Mouse (Mus musculus) midbrain, embryonic 16.5 days (tissue): ENCODE measurements around the gene Helz2. TPM values are rescaled to one million over a fixed set of nuclear protein-coding genes. Genes with fewer than 3 reads are reported as not detected.

ENCODE experiments used
- ATAC-seq: fragments of 200-750 bp; cut with Nextera tagmentation; 2 replicates; pipeline ENCODE4 v1.8.0; 2017; ENCODE audit warnings: moderate TSS enrichment
- H3K27ac ChIP-seq: fragments of 300-500 bp; sonication (generic); 2 replicates; pipeline ENCODE4 v1.5.1; 2014; ENCODE audit warnings: mild to moderate bottlenecking, low read length, mixed read lengths
- H3K27me3 ChIP-seq: fragments of 300-500 bp; sonication (generic); 2 replicates; pipeline ENCODE4 v1.6.1; 2014; ENCODE audit warnings: low read depth, low read length, mixed read lengths; ENCODE audit not compliant: control insufficient read depth, insufficient read depth
- H3K36me3 ChIP-seq: fragments of 300-500 bp; sonication (generic); 2 replicates; pipeline ENCODE4 v1.6.1; 2014; ENCODE audit warnings: mild to moderate bottlenecking, low read length, moderate library complexity, mixed read lengths; ENCODE audit not compliant: control insufficient read depth, insufficient read depth
- H3K4me1 ChIP-seq: fragments of 300-500 bp; sonication (generic); 2 replicates; pipeline ENCODE4 v1.6.1; 2014; ENCODE audit warnings: mild to moderate bottlenecking, low read length, mixed read lengths; ENCODE audit not compliant: control insufficient read depth, insufficient read depth
- H3K4me2 ChIP-seq: fragments of 300-500 bp; sonication (generic); 2 replicates; pipeline ENCODE4 v1.6.1; 2014; ENCODE audit warnings: mild to moderate bottlenecking, low read length, mixed read lengths
- H3K4me3 ChIP-seq: fragments of 300-500 bp; sonication (generic); 2 replicates; pipeline ENCODE4 v1.5.1; 2014; ENCODE audit warnings: low read depth, mild to moderate bottlenecking, low read length, moderate library complexity, mixed read lengths
- H3K9ac ChIP-seq: fragments of 300-500 bp; sonication (generic); 2 replicates; pipeline ENCODE4 v1.6.1; 2014; ENCODE audit warnings: low read depth, low read length, mixed read lengths
- H3K9me3 ChIP-seq: fragments of 300-500 bp; sonication (generic); replicated peaks from 2 replicates; pipeline ENCODE4 v1.6.1; 2014; ENCODE audit warnings: mild to moderate bottlenecking, low read length, mixed read lengths; ENCODE audit not compliant: control insufficient read depth, poor library complexity, severe bottlenecking
- WGBS: fragments of 180-500 bp; shearing (Covaris S2); extraction: QIAGEN DNeasy Blood & Tissue Kit; methylation state at CpG from one replicate; pipeline ENCODE4 v1.1.7; 2014; 5-methylcytosine and 5-hydroxymethylcytosine counted together
- polyA plus RNA-seq: library from polyadenylated mRNA; unstranded; fragments of >200 nt; fragmentation: Nextera tagmentation; extraction: Ambion mirVana; gene quantifications from 2 replicates; pipeline ENCODE4 v1.2.1, GENCODE M21; 2015

Gene Helz2
- polyA plus RNA-seq, 1 experiment from 2014 or later: 0.44 TPM

DNA sequence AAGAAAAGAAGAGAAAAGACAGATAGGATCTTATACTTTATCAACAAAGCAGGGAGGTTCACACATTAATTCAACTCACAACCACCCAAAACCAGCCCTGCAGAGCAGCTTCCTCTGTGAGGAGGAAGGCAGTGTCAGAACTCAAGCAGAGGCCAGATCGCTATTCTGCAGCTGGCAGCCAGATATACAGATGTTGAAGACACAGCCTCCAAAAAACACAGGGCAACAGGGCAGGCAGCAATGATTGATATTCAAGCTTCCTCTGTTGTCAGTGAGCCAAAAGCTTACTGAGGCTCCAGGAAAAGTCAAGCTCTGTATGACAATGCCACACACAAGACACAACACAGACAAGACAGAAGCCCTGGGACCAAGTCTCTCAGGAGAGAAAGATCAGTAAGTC, 34.9 kb upstream of the Helz2 start:
- Histone ChIP-seq H3K36me3 (peaks cover 4% of the 10 kb centered on the region; the same call in 1 of the 2 replicates), H3K27me3 (no peaks in the 10 kb centered on the region), H3K4me1 (no peaks in the 10 kb centered on the region), H3K9me3 (no peaks in the 10 kb centered on the region), H3K4me3 (no peak overlapping the region), H3K27ac (no peak overlapping the region), H3K4me2 (no peak overlapping the region), H3K9ac (no peak overlapping the region)
- no peak for ATAC-seq
- 100% methylated on average over 1 of the region's 1 CpGs for WGBS

DNA sequence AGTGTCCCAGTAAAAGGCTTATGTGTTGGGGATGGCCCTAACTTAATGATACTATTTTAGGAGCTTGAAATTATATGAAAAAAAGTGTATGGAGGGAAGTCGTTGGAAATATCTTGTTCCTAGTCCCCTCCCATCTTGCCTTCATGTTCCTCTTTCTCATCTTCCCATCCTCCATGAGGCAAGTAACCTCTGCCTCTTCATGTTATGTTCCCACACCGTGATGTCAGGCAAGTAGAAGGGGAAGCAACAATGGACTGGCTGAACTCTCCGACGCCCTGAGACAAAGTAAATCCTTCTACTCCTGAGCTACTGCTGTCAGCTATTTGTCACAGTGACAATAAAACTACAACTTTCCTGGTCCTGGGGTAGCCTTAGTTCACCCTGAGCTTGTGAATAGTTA, 32.8 kb upstream of the Helz2 start:
- Histone ChIP-seq H3K4me3 (no peak overlapping the region), H3K27ac (no peak overlapping the region), H3K4me2 (no peak overlapping the region), H3K9me3 (no peaks in the 10 kb centered on the region), H3K9ac (no peak overlapping the region), H3K27me3 (no peaks in the 10 kb centered on the region), H3K4me1 (no peaks in the 10 kb centered on the region), H3K36me3 (peaks cover 4% of the 10 kb centered on the region; the same call in 1 of the 2 replicates)
- ATAC-seq: no peak
- WGBS: 81% methylated on average over 4 of the region's 4 CpGs

DNA sequence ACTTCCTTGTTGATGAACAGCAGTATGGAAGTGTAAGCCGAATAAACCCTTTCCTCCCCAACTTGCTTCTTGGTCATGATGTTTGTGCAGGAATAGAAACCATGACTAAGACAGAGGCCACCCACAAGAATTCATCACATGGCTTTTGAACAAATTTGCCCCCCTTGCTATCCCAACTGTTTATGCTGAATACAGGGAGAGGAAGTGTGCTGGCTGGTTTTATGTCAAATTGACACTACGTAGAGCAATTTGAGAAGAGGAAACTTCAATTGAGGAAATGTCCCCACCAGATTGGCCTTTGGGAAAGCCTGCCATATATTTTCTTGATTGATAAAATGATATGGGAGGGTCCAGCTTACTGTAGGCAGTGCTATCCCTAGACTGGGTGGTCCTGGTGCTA, 32.0 kb upstream of the Helz2 start:
- Histone ChIP-seq H3K9ac (no peak overlapping the region), H3K36me3 (peaks cover 4% of the 10 kb centered on the region; the same call in 1 of the 2 replicates), H3K4me3 (no peak overlapping the region), H3K4me1 (no peaks in the 10 kb centered on the region), H3K4me2 (no peak overlapping the region), H3K9me3 (no peaks in the 10 kb centered on the region), H3K27ac (no peak overlapping the region), H3K27me3 (no peaks in the 10 kb centered on the region)
- WGBS: 100% methylated on average over 2 of the region's 2 CpGs
- no peak for ATAC-seq

DNA sequence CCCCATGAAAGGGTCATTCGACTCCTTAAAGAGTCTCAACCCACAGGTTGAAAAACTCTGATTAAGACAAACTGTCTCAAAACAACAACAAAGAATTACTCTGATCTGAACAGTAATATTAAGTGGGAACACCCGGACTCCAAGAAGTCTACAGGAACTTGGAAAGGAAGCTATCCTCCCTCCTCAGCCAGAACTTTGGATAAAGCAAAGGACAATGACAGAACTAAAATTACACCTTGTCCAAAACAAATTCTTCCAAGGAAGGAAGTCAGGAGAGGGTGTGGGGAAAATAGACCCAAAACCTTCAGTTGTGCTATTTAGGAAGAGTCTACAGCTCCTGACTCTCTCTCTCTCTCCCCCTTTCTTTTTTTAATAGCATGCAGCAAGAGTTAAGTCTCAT, 30.3 kb upstream of the Helz2 start:
- Histone ChIP-seq H3K4me1 (no peaks in the 10 kb centered on the region), H3K4me3 (no peak overlapping the region), H3K4me2 (no peak overlapping the region), H3K9me3 (no peaks in the 10 kb centered on the region), H3K27ac (no peak overlapping the region), H3K9ac (no peak overlapping the region), H3K27me3 (no peaks in the 10 kb centered on the region), H3K36me3 (peaks cover 4% of the 10 kb centered on the region; the same call in 1 of the 2 replicates)
- whole genome bisulfite sequencing: 97% methylated on average over 2 of the region's 2 CpGs
- no peak for ATAC-seq

DNA sequence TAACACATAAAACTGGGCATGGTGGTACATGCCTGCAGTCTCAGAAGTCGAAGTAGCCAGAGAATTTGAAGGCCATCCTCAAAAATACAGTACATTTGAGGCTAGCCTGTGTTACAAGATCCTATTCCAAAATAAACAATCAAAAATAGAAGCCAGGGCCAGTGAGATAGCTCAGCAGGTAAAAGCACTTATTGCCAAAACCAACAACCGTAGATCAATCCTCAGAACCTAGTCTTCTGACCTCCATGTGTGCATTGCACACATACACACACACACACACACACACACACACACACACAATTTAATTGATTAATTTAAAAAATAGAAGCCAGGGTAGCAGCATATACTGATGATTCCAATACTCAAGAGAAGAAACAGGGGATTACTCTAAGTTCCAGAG, 25.0 kb upstream of the Helz2 start:
- Histone ChIP-seq H3K4me2 (no peak overlapping the region), H3K4me3 (no peak overlapping the region), H3K9me3 (no peaks in the 10 kb centered on the region), H3K27me3 (no peaks in the 10 kb centered on the region), H3K9ac (no peak overlapping the region), H3K36me3 (peaks cover 25% of the 10 kb centered on the region), H3K4me1 (no peaks in the 10 kb centered on the region), H3K27ac (no peak overlapping the region)
- WGBS: 94% methylated on average over 2 of the region's 2 CpGs
- no peak for ATAC-seq

DNA sequence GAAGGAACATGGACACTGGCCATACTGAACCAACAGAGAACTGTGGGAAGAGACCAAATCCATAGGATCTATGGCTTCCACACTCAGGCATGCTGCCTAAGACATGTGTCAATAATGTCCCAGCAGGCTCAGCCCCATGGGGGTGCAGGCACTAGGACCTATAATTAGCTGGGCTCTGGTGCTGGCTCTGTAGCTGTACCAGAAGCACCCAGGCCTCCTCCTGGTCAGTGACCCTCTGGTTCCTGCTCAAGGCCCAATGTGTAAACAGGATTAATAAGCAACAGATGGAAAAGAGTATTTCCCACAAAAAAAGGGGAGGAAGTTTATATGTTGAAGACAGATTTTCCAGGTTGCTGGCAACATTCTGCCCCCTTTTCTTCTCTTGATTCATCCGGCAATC, 11.4 kb upstream of the Helz2 start:
- no peak for ATAC-seq
- Histone ChIP-seq H3K4me1 (no peaks in the 10 kb centered on the region), H3K4me3 (no peak overlapping the region), H3K27ac (no peak overlapping the region), H3K9ac (no peak overlapping the region), H3K27me3 (no peaks in the 10 kb centered on the region), H3K9me3 (no peaks in the 10 kb centered on the region), H3K36me3 (peaks cover 29% of the 10 kb centered on the region), H3K4me2 (no peak overlapping the region)
- 94% methylated on average over 1 of the region's 1 CpGs for WGBS

DNA sequence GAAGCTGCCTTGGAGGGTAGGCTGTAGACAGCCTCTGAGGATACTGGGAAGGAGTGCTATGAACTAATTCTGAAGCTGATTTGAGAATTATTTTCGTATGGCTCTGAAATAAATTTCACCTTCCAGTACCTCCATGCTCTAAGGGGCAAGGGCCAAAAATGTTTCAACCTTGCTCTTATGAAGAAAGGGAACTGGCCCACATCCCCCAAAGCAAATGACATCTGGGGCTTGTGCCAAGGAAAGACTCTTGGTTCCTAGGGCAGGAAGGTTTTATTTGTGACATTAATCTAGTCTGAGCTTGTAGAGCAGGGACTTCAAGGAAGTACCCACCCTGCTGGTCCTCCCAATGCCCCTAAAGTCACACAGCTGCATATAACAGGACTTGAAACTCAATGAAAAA, 10.0 kb upstream of the Helz2 start:
- H3K4me2 ChIP-seq: no peak overlapping the region
- peaks cover 22% of the 10 kb centered on the region for H3K36me3 ChIP-seq
- WGBS: 92% methylated on average over 1 of the region's 1 CpGs
- H3K9me3 ChIP-seq: no peaks in the 10 kb centered on the region
- H3K4me1 ChIP-seq: no peaks in the 10 kb centered on the region
- no peak for ATAC-seq
- H3K27ac ChIP-seq: no peak overlapping the region
- H3K9ac ChIP-seq: no peak overlapping the region
- H3K4me3 ChIP-seq: no peak overlapping the region
- no peaks in the 10 kb centered on the region for H3K27me3 ChIP-seq

DNA sequence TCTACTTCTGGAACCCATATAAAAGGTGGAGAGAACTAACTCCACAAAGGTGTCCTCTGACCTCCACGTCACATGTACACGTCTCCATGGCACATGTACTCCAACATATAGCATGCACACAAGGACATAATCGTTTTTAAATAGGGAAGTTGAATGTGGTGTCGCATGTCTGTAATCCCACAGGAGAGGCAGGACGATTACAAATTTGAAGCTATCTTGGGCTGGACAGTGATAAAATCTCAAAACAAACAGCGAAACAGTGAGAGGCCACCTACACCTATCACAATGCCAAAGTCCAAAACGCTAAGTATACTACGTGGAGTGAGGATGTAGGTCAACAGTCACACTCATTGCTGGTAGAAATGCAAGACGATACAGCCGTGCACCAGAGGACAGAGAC, 7.4 kb upstream of the Helz2 start:
- peaks cover 15% of the 10 kb centered on the region for H3K36me3 ChIP-seq
- H3K9ac ChIP-seq: no peak overlapping the region
- WGBS: 91% methylated on average over 10 of the region's 10 CpGs
- no peaks in the 10 kb centered on the region for H3K27me3 ChIP-seq
- H3K9me3 ChIP-seq: no peaks in the 10 kb centered on the region
- H3K4me3 ChIP-seq: no peak overlapping the region
- H3K27ac ChIP-seq: no peak overlapping the region
- no peak overlapping the region for H3K4me2 ChIP-seq
- no peak for ATAC-seq
- H3K4me1 ChIP-seq: no peaks in the 10 kb centered on the region

DNA sequence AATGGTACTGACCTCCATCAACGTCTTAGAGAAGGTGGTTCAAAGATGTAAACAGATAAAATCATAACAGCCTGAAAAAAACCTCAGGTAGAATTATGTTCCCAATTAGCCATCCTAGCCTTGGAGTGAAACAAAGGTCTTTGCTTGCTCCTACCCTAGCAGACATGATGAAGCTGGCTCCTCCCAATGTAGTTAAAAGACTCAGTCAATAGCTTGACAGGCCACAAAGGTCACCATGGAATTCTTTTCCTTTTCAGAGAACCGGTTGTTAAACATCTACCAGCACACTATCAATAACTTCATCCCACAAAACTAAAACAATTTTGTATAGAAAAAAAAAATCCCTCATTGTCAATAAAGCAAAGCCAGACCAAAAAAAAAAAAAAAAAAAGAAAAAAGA, 3.2 kb upstream of the Helz2 start:
- no peak overlapping the region for H3K4me3 ChIP-seq
- WGBS: 33% methylated on average over 2 of the region's 2 CpGs
- no peak overlapping the region for H3K4me2 ChIP-seq
- no peak overlapping the region for H3K27ac ChIP-seq
- no peak overlapping the region for H3K9ac ChIP-seq
- H3K4me1 ChIP-seq: no peaks in the 10 kb centered on the region
- no peak for ATAC-seq
- H3K27me3 ChIP-seq: no peaks in the 10 kb centered on the region
- H3K36me3 ChIP-seq: no peaks in the 10 kb centered on the region
- H3K9me3 ChIP-seq: no peaks in the 10 kb centered on the region
